Mouse (Mus musculus): ENCODE measurements around the gene Slc18a3.

DNA sequence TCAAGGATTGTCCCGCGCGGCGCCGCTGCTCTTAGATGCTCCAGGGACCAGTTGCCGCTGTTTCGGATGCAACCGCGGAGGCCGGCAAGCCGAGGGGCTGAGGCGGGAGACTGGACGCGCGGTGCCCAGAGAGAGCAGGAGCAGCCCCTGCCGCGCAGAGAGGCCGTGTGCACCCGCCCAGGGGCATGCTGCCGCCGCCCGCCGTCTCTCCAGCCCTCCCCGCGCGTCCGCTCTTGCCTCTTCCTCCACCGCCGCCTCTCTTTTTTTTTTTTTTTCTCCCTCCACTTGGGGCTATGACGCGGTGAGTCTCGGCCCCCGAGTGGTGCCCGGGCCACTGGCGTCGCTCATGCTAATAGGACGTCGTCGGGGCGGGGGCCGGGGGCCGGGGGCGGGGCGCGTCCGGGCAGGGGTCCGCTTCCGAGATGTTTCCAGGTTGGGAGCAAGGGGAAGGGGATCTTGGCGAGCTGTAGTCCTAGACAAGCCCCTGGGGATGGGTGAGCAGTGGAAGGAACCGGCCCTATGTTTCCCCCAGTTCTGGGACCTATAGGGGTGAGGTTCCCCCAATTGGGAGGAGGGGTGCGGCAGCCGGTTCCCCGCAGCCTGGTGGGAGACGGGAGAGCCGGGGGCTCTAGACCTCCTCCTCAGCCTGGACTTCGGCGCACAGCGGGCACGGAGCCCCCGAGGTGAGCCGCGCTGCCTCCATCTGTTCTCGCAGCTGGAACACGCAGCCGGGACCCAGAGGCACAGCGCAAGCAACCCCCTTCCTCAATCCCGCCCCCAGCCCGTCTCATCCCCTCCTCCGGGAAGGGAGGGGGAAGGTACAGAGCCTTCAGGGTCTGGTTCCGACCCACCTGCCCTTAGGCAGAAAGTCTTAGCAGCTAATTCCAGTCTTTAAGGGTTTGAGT, at the start of gene Slc18a3:
- TF ChIP-seq CTCF (IDR thresholded peaks at IDR 0.05; ENCODE audit: insufficient read depth, low read depth, low read length) = no peak
- no peak for TF ChIP-seq POLR2A (IDR thresholded peaks at IDR 0.05; ENCODE audit: insufficient read depth, low read depth, low read length)
